7 mouse cellular contexts compared by ENCODE assay signal in the genomic region with DNA sequence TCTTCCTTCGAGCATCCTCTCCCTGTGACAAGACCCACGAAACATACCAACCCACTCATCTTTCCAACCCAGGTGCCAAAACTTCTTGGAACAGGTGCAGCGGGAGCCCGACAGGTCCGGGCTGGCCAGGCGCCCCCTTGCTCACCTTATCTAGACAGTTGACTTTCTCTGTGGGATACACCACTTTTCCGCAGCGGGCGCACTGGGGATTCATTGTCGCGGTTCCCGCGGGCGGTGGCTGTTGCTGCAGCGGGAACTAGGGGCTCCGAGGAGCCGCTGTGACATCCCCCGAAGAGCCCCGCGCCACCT. TPM values are rescaled to one million over a fixed set of nuclear protein-coding genes. Genes with fewer than 3 reads are reported as not detected.
DNase-seq lines count a peak whose midpoint lies in the region; ATAC-seq and TF ChIP-seq lines count a peak whose summit lies in the region.

No protein-coding gene starts in this region.

- DNase-seq in lung, adult 2 months: no peak
- DNase-seq in lung, adult 18-20 months: no peak
- peak; percentile 37 for DNase-seq in hindbrain, embryonic 14.5 days (ENCODE audit: low spot score)
- DNase-seq in adrenal gland, adult 8-10 months: no peak
- no peak for DNase-seq in layer of hippocampus, adult 11-12 months (ENCODE audit: low spot score)

- H3K36me3 ChIP-seq in embryonic facial prominence, embryonic 15.5 days: no peaks in the 10 kb centered on the region
- no peaks in the 10 kb centered on the region for H3K36me3 ChIP-seq in hindbrain, embryonic 14.5 days (replicated peaks; ENCODE audit: control insufficient read depth, insufficient read depth)
- H3K36me3 ChIP-seq in midbrain, embryonic 16.5 days (ENCODE audit: control insufficient read depth, insufficient read depth, low read length): no peaks in the 10 kb centered on the region

- peaks cover 20% of the 10 kb centered on the region for H3K27me3 ChIP-seq in embryonic facial prominence, embryonic 15.5 days
- H3K27me3 ChIP-seq in hindbrain, embryonic 14.5 days (ENCODE audit: control insufficient read depth, insufficient read depth, low read length): peaks cover 8% of the 10 kb centered on the region; the same call in 1 of the 2 replicates
- peaks cover 3% of the 10 kb centered on the region for H3K27me3 ChIP-seq in midbrain, embryonic 16.5 days (ENCODE audit: control insufficient read depth, insufficient read depth, low read depth, low read length)

- TF ChIP-seq POLR2A in lung, adult 2 months (IDR thresholded peaks at IDR 0.05; ENCODE audit: borderline replicate concordance, extremely low read depth, low read depth, low read length): no peak

- TF ChIP-seq CTCF in lung, adult 2 months (IDR thresholded peaks at IDR 0.05; ENCODE audit: insufficient read depth, low read length): no peak

- peak; percentile 8; the same call in 1 of the 2 replicates for ATAC-seq in embryonic facial prominence, embryonic 15.5 days (ENCODE audit: insufficient number of reproducible peaks, low FRiP score, low TSS enrichment, low read depth)
- ATAC-seq in hindbrain, embryonic 14.5 days (ENCODE audit: low FRiP score): no peak
- no peak for ATAC-seq in midbrain, embryonic 16.5 days

- 2% methylated on average over 20 of the region's 20 CpGs for WGBS in lung, adult 2 months
- 1% methylated on average over 20 of the region's 20 CpGs for WGBS in embryonic facial prominence, embryonic 15.5 days
- under 1% methylated on average over 20 of the region's 20 CpGs for WGBS in hindbrain, embryonic 14.5 days
- under 1% methylated on average over 20 of the region's 20 CpGs for WGBS in midbrain, embryonic 16.5 days

- no peak overlapping the region for H3K27ac ChIP-seq in embryonic facial prominence, embryonic 15.5 days (replicated peaks)
- peak overlapping the region; percentile 83 for H3K27ac ChIP-seq in hindbrain, embryonic 14.5 days
- peak overlapping the region; percentile 82 for H3K27ac ChIP-seq in midbrain, embryonic 16.5 days (ENCODE audit: low read length)

- peak overlapping the region; percentile 61 for H3K4me3 ChIP-seq in lung, adult 2 months (replicated peaks; ENCODE audit: extremely low read depth, low read depth, low read length)
- H3K4me3 ChIP-seq in embryonic facial prominence, embryonic 15.5 days (replicated peaks): peak overlapping the region; percentile 66
- H3K4me3 ChIP-seq in hindbrain, embryonic 14.5 days (replicated peaks; ENCODE audit: low read length): peak overlapping the region; percentile 75
- peak overlapping the region; percentile 79 for H3K4me3 ChIP-seq in midbrain, embryonic 16.5 days (ENCODE audit: low read depth, low read length)

- H3K4me2 ChIP-seq in embryonic facial prominence, embryonic 15.5 days (replicated peaks): peak overlapping the region; percentile 98
- peak overlapping the region; percentile 98 for H3K4me2 ChIP-seq in hindbrain, embryonic 14.5 days (replicated peaks)
- peak overlapping the region; percentile 95 for H3K4me2 ChIP-seq in midbrain, embryonic 16.5 days (ENCODE audit: low read length)

- H3K9me3 ChIP-seq in embryonic facial prominence, embryonic 15.5 days (replicated peaks): no peaks in the 10 kb centered on the region
- no peaks in the 10 kb centered on the region for H3K9me3 ChIP-seq in hindbrain, embryonic 14.5 days (ENCODE audit: control insufficient read depth, low read length)
- no peaks in the 10 kb centered on the region for H3K9me3 ChIP-seq in midbrain, embryonic 16.5 days (replicated peaks; ENCODE audit: control insufficient read depth, low read length, poor library complexity, severe bottlenecking)

- H3K4me1 ChIP-seq in lung, adult 2 months (ENCODE audit: control insufficient read depth, insufficient read depth, low read length): peaks cover 4% of the 10 kb centered on the region; the same call in 1 of the 2 replicates
- peaks cover 16% of the 10 kb centered on the region for H3K4me1 ChIP-seq in embryonic facial prominence, embryonic 15.5 days
- peaks cover 19% of the 10 kb centered on the region for H3K4me1 ChIP-seq in hindbrain, embryonic 14.5 days (replicated peaks; ENCODE audit: control insufficient read depth, insufficient read depth, low read length)
- peaks cover 3% of the 10 kb centered on the region; the same call in 1 of the 2 replicates for H3K4me1 ChIP-seq in midbrain, embryonic 16.5 days (ENCODE audit: control insufficient read depth, insufficient read depth, low read length)

- H3K9ac ChIP-seq in embryonic facial prominence, embryonic 15.5 days: peak overlapping the region; percentile 39
- H3K9ac ChIP-seq in hindbrain, embryonic 14.5 days: peak overlapping the region; percentile 82
- H3K9ac ChIP-seq in midbrain, embryonic 16.5 days (ENCODE audit: low read depth, low read length): peak overlapping the region; percentile 89

RNA-seq across cellular contexts. Expression of a gene that starts 0.7 kb away (rescaled TPM):
- 136 and 182 TPM in 2 replicates for polyA plus RNA-seq in lung, adult 2 months (2012; rRNA removed)
- 16.7 and 19.5 TPM in 2 replicates for polyA plus RNA-seq in embryonic facial prominence, embryonic 15.5 days (2015; fragmentation: Nextera tagmentation; extraction: Ambion mirVana)
- polyA plus RNA-seq in hindbrain, embryonic 14.5 days (2014; fragmentation: Nextera tagmentation; extraction: Ambion mirVana): 11.1 and 12.9 TPM in 2 replicates
- 12.8 and 13.8 TPM in 2 replicates for polyA plus RNA-seq in midbrain, embryonic 16.5 days (2015; fragmentation: Nextera tagmentation; extraction: Ambion mirVana)
- 10 to 100 TPM in 2 of 4 experiments, 1 to 10 TPM in 2; 6.9 to 13.0 (median 10.0) TPM for total RNA-seq in adrenal gland, adult 8-10 months (2022)

Comparison
In these comparisons a context has a peak if more than half of its experiments do, and no peak if none do; other contexts are left out.
1. H3K9ac ChIP-seq: peak in every context shown above with its lines; median percentile 89 in midbrain, embryonic 16.5 days; 82 in hindbrain, embryonic 14.5 days; 39 in embryonic facial prominence, embryonic 15.5 days.